Mouse (Mus musculus): Measurements from ENCODE around the gene Git1.

The Git1 gene

GRCm38 (mm10) chr11:77493512-77494343, at the start of gene Git1:
Gene Git1 (plus strand): TSS chr11:77493562.
- DNase-seq (ENCODE audit: low spot score in 2 of 2), result peak in 1 of 2 experiments; percentile 43

- peak in 1 of 2 experiments; percentile 59 for DNase-seq (ENCODE audit: low spot score in 2 of 2)
Measured at GRCm38 (mm10) chr11:77444939-77445338, 48.4 kb upstream of the Git1 start.

GRCm38 (mm10) chr11:77446628-77447041, 46.7 kb upstream of the Git1 start:
- DNase-seq (ENCODE audit: low spot score in 2 of 2), result peak; percentile 49 to 58

- no peak for DNase-seq (ENCODE audit: low spot score in 2 of 2)
Measured at GRCm38 (mm10) chr11:77449224-77449623, 44.1 kb upstream of the Git1 start.

GRCm38 (mm10) chr11:77451670-77452069, 41.7 kb upstream of the Git1 start:
- no peak for DNase-seq (ENCODE audit: low spot score in 2 of 2)

- no peak for DNase-seq (ENCODE audit: low spot score in 2 of 2)
Measured at GRCm38 (mm10) chr11:77453388-77453787, 40.0 kb upstream of the Git1 start.

GRCm38 (mm10) chr11:77455770-77456510, 37.4 kb upstream of the Git1 start:
- no peak for DNase-seq (ENCODE audit: low spot score in 2 of 2)

- no peak for DNase-seq (ENCODE audit: low spot score in 2 of 2)
Measured at GRCm38 (mm10) chr11:77456866-77457265, 36.5 kb upstream of the Git1 start.

- DNase-seq (ENCODE audit: low spot score in 2 of 2), result no peak
Measured at GRCm38 (mm10) chr11:77461856-77462255, 31.5 kb upstream of the Git1 start.

- peak; percentile 67 to 70 for DNase-seq (ENCODE audit: low spot score in 2 of 2)
Measured at GRCm38 (mm10) chr11:77462283-77463100, 30.9 kb upstream of the Git1 start, which contains the start of gene Coro6. Gene Coro6 (plus strand): TSS chr11:77462411.

- DNase-seq (ENCODE audit: low spot score in 2 of 2), result no peak
Measured at GRCm38 (mm10) chr11:77463101-77463445, 30.3 kb upstream of the Git1 start.

- no peak for DNase-seq (ENCODE audit: low spot score in 2 of 2)
Measured at GRCm38 (mm10) chr11:77463786-77464185, 29.6 kb upstream of the Git1 start.

GRCm38 (mm10) chr11:77464684-77465083, 28.7 kb upstream of the Git1 start:
- peak; percentile 33 to 35 for DNase-seq (ENCODE audit: low spot score in 2 of 2)

GRCm38 (mm10) chr11:77465111-77465510, 28.3 kb upstream of the Git1 start:
- DNase-seq (ENCODE audit: low spot score in 2 of 2), result no peak

GRCm38 (mm10) chr11:77466544-77466943, 26.8 kb upstream of the Git1 start:
- no peak for DNase-seq (ENCODE audit: low spot score in 2 of 2)

GRCm38 (mm10) chr11:77467157-77467556, 26.2 kb upstream of the Git1 start:
- peak; percentile 50 to 73 for DNase-seq (ENCODE audit: low spot score in 2 of 2)

- DNase-seq (ENCODE audit: low spot score in 2 of 2), result peak in 1 of 2 experiments; percentile 66
Measured at GRCm38 (mm10) chr11:77467784-77468183, 25.6 kb upstream of the Git1 start.

- DNase-seq (ENCODE audit: low spot score in 2 of 2), result no peak
Measured at GRCm38 (mm10) chr11:77468397-77468796, 25.0 kb upstream of the Git1 start.

- no peak for DNase-seq (ENCODE audit: low spot score in 2 of 2)
Measured at GRCm38 (mm10) chr11:77471407-77471806, 22.0 kb upstream of the Git1 start.

- no peak for DNase-seq (ENCODE audit: low spot score in 2 of 2)
Measured at GRCm38 (mm10) chr11:77472775-77473174, 20.6 kb upstream of the Git1 start.

GRCm38 (mm10) chr11:77476216-77476615, 17.1 kb upstream of the Git1 start:
- no peak for DNase-seq (ENCODE audit: low spot score in 2 of 2)

GRCm38 (mm10) chr11:77476895-77477294, 16.5 kb upstream of the Git1 start:
- no peak for DNase-seq (ENCODE audit: low spot score in 2 of 2)

Measured in urinary bladder, adult 18-20 months (tissue).